Mouse (Mus musculus): ENCODE data around the gene Fsd1l. TPM values are rescaled to one million over a fixed set of nuclear protein-coding genes. Genes with fewer than 3 reads are reported as not detected.
"Not testable (repeated sequence)": the region's sequence is repeated elsewhere in the genome, so short reads cannot be mapped to it uniquely, and the experiment has no call there.

Fsd1l gene
- polyA plus RNA-seq, 1 experiment from 2014 or later, result 11.1 TPM

DNA sequence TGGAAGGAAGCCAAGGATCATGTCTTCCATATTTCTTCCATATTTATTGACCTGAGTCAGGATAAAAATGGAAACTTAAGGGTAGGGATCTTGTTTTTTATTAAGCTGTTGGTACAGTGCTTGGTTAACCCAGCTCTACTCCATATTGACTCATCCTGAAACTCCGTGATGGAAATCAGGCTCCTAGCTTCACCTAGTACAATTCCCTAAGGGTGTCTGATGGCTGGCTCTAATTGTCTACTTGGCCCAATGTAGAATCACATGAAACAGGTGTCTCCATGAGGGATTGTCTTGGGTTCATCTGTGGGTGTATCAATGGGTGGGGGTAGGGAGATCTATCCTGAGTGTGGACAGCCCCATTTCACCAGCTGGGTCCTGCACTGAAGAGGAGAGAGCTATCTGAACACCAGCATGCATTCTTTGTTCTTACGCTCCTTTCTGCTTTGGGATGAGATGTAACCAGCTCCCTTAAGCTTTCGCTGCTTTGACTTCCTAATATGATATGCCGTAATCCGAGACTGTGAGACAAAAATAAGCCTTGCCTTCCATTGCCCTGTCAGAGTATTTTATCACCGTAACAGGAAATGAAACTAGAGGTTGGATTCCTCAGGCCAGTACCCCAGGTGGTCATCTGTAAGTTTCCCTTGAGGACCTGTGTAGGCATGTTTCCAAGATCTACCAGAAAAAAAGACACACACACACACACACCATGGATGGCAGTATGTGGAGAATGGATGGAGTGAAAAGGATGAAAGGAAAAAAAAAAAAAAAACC, 79.5 kb downstream of the Fsd1l start:
- Histone ChIP-seq H3K4me2 (no peak overlapping the region), H3K9ac (no peak overlapping the region), H3K36me3 (no peaks in the 10 kb centered on the region), H3K27ac (ENCODE audit: poor library complexity, severe bottlenecking) (no peak overlapping the region), H3K27me3 (replicated peaks) (no peaks in the 10 kb centered on the region), H3K4me1 (replicated peaks) (peaks cover 11% of the 10 kb centered on the region; the same call in 1 of the 2 replicates), H3K4me3 (no peak overlapping the region), H3K9me3 (replicated peaks) (no peaks in the 10 kb centered on the region)
- whole genome bisulfite sequencing, result 71% methylated on average over 6 of the region's 6 CpGs
- no peak for ATAC-seq (ENCODE audit: insufficient number of reproducible peaks, low FRiP score)

DNA sequence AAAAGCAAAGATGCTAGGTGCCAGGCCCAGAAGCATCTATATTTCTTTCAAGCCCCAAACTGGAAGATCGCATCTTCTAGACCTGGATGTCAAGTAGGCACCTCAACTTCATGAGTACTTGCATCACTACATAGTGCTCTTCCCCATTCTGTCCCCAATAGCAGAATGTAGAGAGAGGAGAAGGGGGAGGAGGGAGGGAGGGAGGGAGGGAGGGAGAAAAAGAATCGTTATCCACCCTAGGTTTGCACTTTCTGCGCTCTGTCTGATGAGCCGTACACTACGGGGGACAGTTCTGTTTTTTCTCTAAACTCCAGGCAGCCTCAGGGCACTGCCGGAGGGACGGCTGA, 82.4 kb downstream of the Fsd1l start, which contains the start of gene Fktn:
TSS of gene Fktn (plus strand) at position 295 of the 347 bp plus-strand sequence.
- Histone ChIP-seq H3K9ac (peak within 1 kb of the TSS; percentile 79), H3K9me3 (replicated peaks) (no peaks in the 10 kb centered on the region), H3K27ac (ENCODE audit: poor library complexity, severe bottlenecking) (peak within 1 kb of the TSS; percentile 71), H3K4me3 (peak within 1 kb of the TSS; percentile 82), H3K27me3 (replicated peaks) (no peaks in the 10 kb centered on the region), H3K36me3 (no peaks in the 10 kb centered on the region), H3K4me2 (peak within 1 kb of the TSS; percentile 82), H3K4me1 (replicated peaks) (peaks cover 16% of the 10 kb centered on the region)
- ATAC-seq (ENCODE audit: insufficient number of reproducible peaks, low FRiP score), result peak; percentile 68; the same call in 1 of the 2 replicates
- WGBS, result 12% methylated on average over 7 of the region's 7 CpGs

DNA sequence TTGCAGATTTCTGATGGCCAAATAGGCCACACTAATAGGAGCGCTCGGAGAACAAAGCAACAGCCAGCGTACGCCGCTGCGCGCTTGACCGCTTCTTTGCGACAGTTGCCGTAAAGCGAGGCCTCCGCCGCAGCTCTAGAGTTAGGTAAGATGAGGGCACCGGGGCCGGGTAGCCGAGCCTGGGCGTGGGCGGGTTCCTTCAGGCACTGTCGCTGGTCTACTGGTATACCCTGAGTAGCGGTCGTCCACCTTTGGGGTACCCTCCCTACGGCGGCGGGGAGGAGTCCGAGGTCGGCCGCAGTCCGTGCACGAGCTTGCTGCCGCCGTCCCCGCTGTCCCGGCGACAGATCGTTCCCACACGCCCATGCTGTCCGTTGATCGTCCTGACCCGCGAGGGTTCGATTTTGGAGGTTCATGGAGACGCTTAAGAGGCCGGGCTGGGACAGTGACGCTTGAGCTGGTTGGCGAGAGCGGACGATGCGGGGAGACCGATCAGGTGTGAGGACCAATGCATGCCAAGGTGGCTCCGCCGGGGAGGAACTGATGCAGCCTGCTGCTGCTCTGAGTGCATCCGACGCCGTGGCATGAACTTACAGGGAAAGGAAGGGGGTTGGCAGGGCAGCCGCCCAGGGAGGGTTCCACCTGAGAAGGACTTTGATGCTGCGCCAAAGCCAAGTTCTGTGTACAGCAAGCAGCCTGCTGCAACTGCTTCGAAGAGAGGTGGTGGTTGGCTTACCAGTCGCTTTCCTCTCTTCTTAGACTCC, 83.0 kb downstream of the Fsd1l start:
- peak; percentile 90 for ATAC-seq (ENCODE audit: insufficient number of reproducible peaks, low FRiP score)

GRCm38 (mm10) chr4:53715977-53716376, 84.7 kb downstream of the Fsd1l start:
- ATAC-seq (ENCODE audit: insufficient number of reproducible peaks, low FRiP score), result no peak

More for the DNA sequence above, 83.0 kb downstream of the Fsd1l start:
- Histone ChIP-seq H3K27me3 (replicated peaks) (no peaks in the 10 kb centered on the region), H3K27ac (ENCODE audit: poor library complexity, severe bottlenecking) (peak overlapping the region; percentile 71), H3K9me3 (replicated peaks) (no peaks in the 10 kb centered on the region), H3K4me3 (peak overlapping the region; percentile 82), H3K9ac (peak overlapping the region; percentile 79), H3K4me1 (replicated peaks) (peaks cover 16% of the 10 kb centered on the region), H3K4me2 (peak overlapping the region; percentile 82), H3K36me3 (no peaks in the 10 kb centered on the region)
- 8% methylated on average over 58 of the region's 58 CpGs for WGBS

GRCm38 (mm10) chr4:53717546-53717945, 86.3 kb downstream of the Fsd1l start:
- no peaks in the 10 kb centered on the region for H3K27me3 ChIP-seq (replicated peaks)
- H3K9me3 ChIP-seq (replicated peaks), result no peaks in the 10 kb centered on the region
- no peak overlapping the region for H3K4me3 ChIP-seq
- WGBS, result 73% methylated on average over 4 of the region's 4 CpGs
- H3K4me1 ChIP-seq (replicated peaks), result peaks cover 16% of the 10 kb centered on the region
- ATAC-seq (ENCODE audit: insufficient number of reproducible peaks, low FRiP score), result no peak
- H3K27ac ChIP-seq (ENCODE audit: poor library complexity, severe bottlenecking), result no peak overlapping the region
- no peak overlapping the region for H3K9ac ChIP-seq
- no peak overlapping the region for H3K4me2 ChIP-seq
- peaks cover 8% of the 10 kb centered on the region for H3K36me3 ChIP-seq

More at GRCm38 (mm10) chr4:53715977-53716376, 84.7 kb downstream of the Fsd1l start:
- Histone ChIP-seq H3K27me3 (replicated peaks) (no peaks in the 10 kb centered on the region), H3K4me1 (replicated peaks) (peaks cover 16% of the 10 kb centered on the region), H3K4me2 (no peak overlapping the region), H3K4me3 (no peak overlapping the region), H3K27ac (ENCODE audit: poor library complexity, severe bottlenecking) (no peak overlapping the region), H3K9me3 (replicated peaks) (no peaks in the 10 kb centered on the region), H3K9ac (no peak overlapping the region), H3K36me3 (peaks cover 2% of the 10 kb centered on the region)

- peaks cover 16% of the 10 kb centered on the region for H3K4me1 ChIP-seq (replicated peaks)
- no peak for ATAC-seq (ENCODE audit: insufficient number of reproducible peaks, low FRiP score)
- 72% methylated on average over 5 of the region's 5 CpGs for WGBS
- H3K9me3 ChIP-seq (replicated peaks), result no peaks in the 10 kb centered on the region
- peak overlapping the region; percentile 15; the same call in 1 of the 2 replicates for H3K27ac ChIP-seq (ENCODE audit: poor library complexity, severe bottlenecking)
- H3K27me3 ChIP-seq (replicated peaks), result no peaks in the 10 kb centered on the region
- no peak overlapping the region for H3K9ac ChIP-seq
- H3K36me3 ChIP-seq, result peaks cover 8% of the 10 kb centered on the region
- H3K4me3 ChIP-seq, result no peak overlapping the region
- H3K4me2 ChIP-seq, result no peak overlapping the region
These were observed 87.0 kb downstream of the Fsd1l start for GRCm38 (mm10) chr4:53718261-53718660.

DNA sequence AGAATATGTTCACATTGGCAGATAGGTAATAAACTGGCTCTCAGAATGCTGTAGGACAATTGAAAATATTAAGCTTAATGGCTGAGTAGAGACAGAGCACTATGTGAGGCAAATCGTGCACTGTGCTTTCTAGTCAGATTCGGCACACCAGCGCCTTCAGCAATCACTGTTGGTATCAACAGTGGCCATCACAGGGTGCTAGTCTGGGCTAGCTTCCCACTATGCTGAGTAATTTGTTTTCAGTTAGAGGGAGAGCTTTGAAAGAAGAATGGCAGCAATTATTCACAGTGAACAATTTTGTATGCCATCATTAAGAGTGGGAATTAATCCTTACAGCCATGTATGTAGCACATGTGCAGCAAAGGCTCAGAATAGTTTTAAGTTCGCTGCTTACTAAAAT, 91.2 kb downstream of the Fsd1l start:
- Histone ChIP-seq H3K9me3 (replicated peaks) (no peaks in the 10 kb centered on the region), H3K9ac (no peak overlapping the region), H3K27me3 (replicated peaks) (no peaks in the 10 kb centered on the region), H3K4me1 (replicated peaks) (peaks cover 5% of the 10 kb centered on the region), H3K27ac (ENCODE audit: poor library complexity, severe bottlenecking) (no peak overlapping the region), H3K4me2 (no peak overlapping the region), H3K36me3 (peaks cover 15% of the 10 kb centered on the region), H3K4me3 (no peak overlapping the region)
- no peak for ATAC-seq (ENCODE audit: insufficient number of reproducible peaks, low FRiP score)
- WGBS, result 88% methylated on average over 4 of the region's 4 CpGs

- not testable (repeated sequence) for ATAC-seq (ENCODE audit: insufficient number of reproducible peaks, low FRiP score); H3K4me2 ChIP-seq; H3K4me1 ChIP-seq (replicated peaks); H3K27me3 ChIP-seq (replicated peaks); H3K9ac ChIP-seq; H3K9me3 ChIP-seq (replicated peaks); H3K4me3 ChIP-seq; H3K27ac ChIP-seq (ENCODE audit: poor library complexity, severe bottlenecking)
- WGBS, result 77% methylated on average over 2 of the region's 2 CpGs
- peaks cover 33% of the 10 kb centered on the region for H3K36me3 ChIP-seq
These were observed 94.8 kb downstream of the Fsd1l start for GRCm38 (mm10) chr4:53726100-53726499.

GRCm38 (mm10) chr4:53728121-53728520, 96.8 kb downstream of the Fsd1l start:
- Histone ChIP-seq H3K27me3 (replicated peaks) (no peaks in the 10 kb centered on the region), H3K9me3 (replicated peaks) (no peaks in the 10 kb centered on the region), H3K27ac (ENCODE audit: poor library complexity, severe bottlenecking) (no peak overlapping the region), H3K36me3 (peaks cover 39% of the 10 kb centered on the region), H3K4me1 (replicated peaks) (no peaks in the 10 kb centered on the region), H3K4me2 (no peak overlapping the region), H3K4me3 (no peak overlapping the region), H3K9ac (no peak overlapping the region)
- WGBS, result 87% methylated on average over 1 of the region's 1 CpGs
- no peak for ATAC-seq (ENCODE audit: insufficient number of reproducible peaks, low FRiP score)

- Histone ChIP-seq H3K9ac (no peak overlapping the region), H3K4me3 (no peak overlapping the region), H3K9me3 (replicated peaks) (no peaks in the 10 kb centered on the region), H3K27me3 (replicated peaks) (no peaks in the 10 kb centered on the region), H3K4me2 (no peak overlapping the region), H3K4me1 (replicated peaks) (no peaks in the 10 kb centered on the region), H3K36me3 (peaks cover 50% of the 10 kb centered on the region), H3K27ac (ENCODE audit: poor library complexity, severe bottlenecking) (no peak overlapping the region)
- 46% methylated on average over 6 of the region's 6 CpGs for WGBS
- no peak for ATAC-seq (ENCODE audit: insufficient number of reproducible peaks, low FRiP score)
These were observed 107.8 kb downstream of the Fsd1l start for GRCm38 (mm10) chr4:53738956-53739616.

GRCm38 (mm10) chr4:53749831-53750230, 118.6 kb downstream of the Fsd1l start:
- H3K4me3 ChIP-seq, result no peak overlapping the region
- no peaks in the 10 kb centered on the region for H3K4me1 ChIP-seq (replicated peaks)
- H3K27me3 ChIP-seq (replicated peaks), result no peaks in the 10 kb centered on the region
- H3K36me3 ChIP-seq, result peaks cover 21% of the 10 kb centered on the region
- no peak overlapping the region for H3K9ac ChIP-seq
- H3K9me3 ChIP-seq (replicated peaks), result no peaks in the 10 kb centered on the region
- H3K4me2 ChIP-seq, result no peak overlapping the region
- no peak for ATAC-seq (ENCODE audit: insufficient number of reproducible peaks, low FRiP score)
- no peak overlapping the region for H3K27ac ChIP-seq (ENCODE audit: poor library complexity, severe bottlenecking)
